Mouse (Mus musculus): ENCODE data around the gene Prss42. TPM values are rescaled to one million over a fixed set of nuclear protein-coding genes. Genes with fewer than 3 reads are reported as not detected.

Gene Prss42
- polyA plus RNA-seq (2015; fragmentation: Nextera tagmentation; extraction: Ambion mirVana), result not detected in 2 replicates

- Histone ChIP-seq H3K9ac (no peak within 1 kb of the TSS), H3K4me3 (no peak within 1 kb of the TSS), H3K27ac (no peak within 1 kb of the TSS), H3K4me1 (no peaks in the 10 kb centered on the region), H3K9me3 (no peaks in the 10 kb centered on the region), H3K36me3 (no peaks in the 10 kb centered on the region), H3K4me2 (replicated peaks) (no peak within 1 kb of the TSS), H3K27me3 (no peaks in the 10 kb centered on the region)
- WGBS, result 93% methylated on average over 14 of the region's 14 CpGs
- ATAC-seq (ENCODE audit: low FRiP score, low read depth), result no peak
These were observed at the start of gene Prss42 for GRCm38 (mm10) chr9:110797866-110798265. Gene Prss42 (plus strand): TSS chr9:110798166.

DNA sequence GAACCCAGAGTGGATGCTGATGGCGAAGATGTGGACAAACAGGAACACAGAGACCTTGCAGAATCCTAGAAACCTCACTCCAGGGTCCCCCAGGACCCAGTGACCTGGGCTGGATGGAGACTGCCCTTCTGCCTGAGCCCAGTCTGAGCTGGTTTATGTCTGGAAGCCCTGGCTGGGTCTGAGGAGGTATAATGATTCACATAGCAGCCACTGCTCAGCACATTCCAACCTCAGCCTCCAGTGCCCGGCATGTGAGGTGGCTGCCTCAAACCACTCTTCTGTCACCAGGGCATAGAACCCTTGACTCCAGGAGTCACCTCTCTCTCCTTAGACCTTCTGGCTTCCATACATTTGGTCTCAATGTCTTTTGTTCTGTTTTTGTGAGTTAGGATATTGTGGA lies 49.5 kb upstream of the Prss42 start:
- Histone ChIP-seq H3K27me3 (peaks cover 27% of the 10 kb centered on the region), H3K36me3 (no peaks in the 10 kb centered on the region), H3K4me3 (no peak overlapping the region), H3K9ac (no peak overlapping the region), H3K9me3 (no peaks in the 10 kb centered on the region), H3K4me1 (peaks cover 80% of the 10 kb centered on the region), H3K4me2 (replicated peaks) (no peak overlapping the region), H3K27ac (0 out of 2 replicates have a peak overlapping the region, but pooled peaks have one; percentile 48)
- no peak for ATAC-seq (ENCODE audit: low FRiP score, low read depth)
- WGBS, result 56% methylated on average over 2 of the region's 2 CpGs

- WGBS, result 8% methylated on average over 14 of the region's 14 CpGs
- Histone ChIP-seq H3K36me3 (no peaks in the 10 kb centered on the region), H3K27me3 (peaks cover 10% of the 10 kb centered on the region), H3K4me2 (replicated peaks) (peak overlapping the region; percentile 52), H3K4me1 (peaks cover 72% of the 10 kb centered on the region), H3K9ac (no peak overlapping the region), H3K4me3 (0 out of 2 replicates have a peak overlapping the region, but pooled peaks have one; percentile 8), H3K27ac (peak overlapping the region; percentile 72), H3K9me3 (no peaks in the 10 kb centered on the region)
- peak; percentile 82 for ATAC-seq (ENCODE audit: low FRiP score, low read depth)
These were observed 47.4 kb upstream of the Prss42 start for GRCm38 (mm10) chr9:110750404-110751187.

- 74% methylated on average over 5 of the region's 5 CpGs for WGBS
- no peak for ATAC-seq (ENCODE audit: low FRiP score, low read depth)
- peak overlapping the region; percentile 52 for H3K4me2 ChIP-seq (replicated peaks)
- H3K36me3 ChIP-seq, result no peaks in the 10 kb centered on the region
- H3K4me1 ChIP-seq, result peaks cover 63% of the 10 kb centered on the region
- peaks cover 7% of the 10 kb centered on the region; the same call in 1 of the 2 replicates for H3K27me3 ChIP-seq
- no peaks in the 10 kb centered on the region for H3K9me3 ChIP-seq
- H3K4me3 ChIP-seq, result no peak overlapping the region
- no peak overlapping the region for H3K9ac ChIP-seq
- peak overlapping the region; percentile 72 for H3K27ac ChIP-seq
These were observed 46.6 kb upstream of the Prss42 start for GRCm38 (mm10) chr9:110751412-110751811.

DNA sequence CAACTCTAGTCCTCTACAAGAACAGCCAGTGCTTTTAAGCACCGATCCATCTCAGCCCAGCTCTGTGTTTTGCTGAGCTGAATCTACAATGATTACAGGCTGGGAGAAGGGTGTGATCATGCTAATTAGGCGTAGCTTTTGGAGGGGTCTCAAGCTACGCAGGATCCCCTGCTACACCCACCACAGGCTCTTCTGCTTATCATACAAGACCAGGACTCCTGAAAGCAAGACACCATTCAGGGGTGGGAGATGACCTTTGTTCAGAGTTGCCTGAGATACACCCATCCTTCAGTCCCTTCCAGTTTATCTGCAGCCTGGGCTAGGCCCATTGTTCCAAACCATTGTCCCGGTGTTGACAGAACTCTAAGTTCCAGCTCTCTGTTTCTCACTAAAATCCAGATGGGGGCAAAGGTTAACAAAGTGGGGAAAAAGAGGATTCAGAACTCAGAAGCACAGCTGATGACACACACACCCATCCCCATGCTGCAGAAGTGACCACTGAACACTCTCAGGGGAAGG lies 45.0 kb upstream of the Prss42 start:
- 84% methylated on average over 4 of the region's 4 CpGs for WGBS
- no peak for ATAC-seq (ENCODE audit: low FRiP score, low read depth)

GRCm38 (mm10) chr9:110753773-110754172 lies 44.2 kb upstream of the Prss42 start:
- Histone ChIP-seq H3K9me3 (no peaks in the 10 kb centered on the region), H3K36me3 (no peaks in the 10 kb centered on the region), H3K4me1 (peaks cover 51% of the 10 kb centered on the region), H3K4me2 (replicated peaks) (no peak overlapping the region), H3K9ac (no peak overlapping the region), H3K27me3 (0 out of 2 replicates have a peak, but pooled peaks cover 7% of the 10 kb centered on the region), H3K27ac (no peak overlapping the region), H3K4me3 (no peak overlapping the region)
- no peak for ATAC-seq (ENCODE audit: low FRiP score, low read depth)
- 86% methylated on average over 4 of the region's 4 CpGs for WGBS

More for the DNA sequence above, 45.0 kb upstream of the Prss42 start:
- H3K36me3 ChIP-seq, result no peaks in the 10 kb centered on the region
- H3K27ac ChIP-seq, result no peak overlapping the region
- no peaks in the 10 kb centered on the region for H3K9me3 ChIP-seq
- H3K4me2 ChIP-seq (replicated peaks), result no peak overlapping the region
- H3K4me3 ChIP-seq, result no peak overlapping the region
- H3K27me3 ChIP-seq, result peaks cover 7% of the 10 kb centered on the region; the same call in 1 of the 2 replicates
- H3K4me1 ChIP-seq, result peaks cover 51% of the 10 kb centered on the region
- H3K9ac ChIP-seq, result no peak overlapping the region

DNA sequence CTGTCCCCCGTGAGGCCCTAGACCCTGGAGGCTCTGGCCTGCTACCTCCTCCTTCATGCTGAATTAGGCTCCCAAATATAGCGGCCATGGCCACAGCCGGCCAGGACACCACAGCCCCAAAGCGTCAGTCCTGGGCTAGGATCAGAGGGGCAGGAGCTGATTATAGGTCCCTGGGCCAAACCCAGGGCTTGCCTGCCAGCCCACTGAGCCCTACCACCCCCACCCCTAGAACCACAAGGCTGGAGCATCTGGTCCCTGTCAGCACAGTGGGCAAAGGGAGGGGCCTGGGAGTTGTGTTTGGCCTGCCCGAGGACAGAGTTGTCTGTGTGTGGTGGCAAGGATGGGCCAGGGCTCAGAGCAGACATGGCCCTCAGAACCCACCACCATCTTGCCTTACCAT lies 40.1 kb upstream of the Prss42 start:
- no peaks in the 10 kb centered on the region for H3K27me3 ChIP-seq
- H3K9ac ChIP-seq, result no peak overlapping the region
- no peaks in the 10 kb centered on the region for H3K9me3 ChIP-seq
- H3K4me3 ChIP-seq, result no peak overlapping the region
- ATAC-seq (ENCODE audit: low FRiP score, low read depth), result no peak
- no peak overlapping the region for H3K27ac ChIP-seq
- no peaks in the 10 kb centered on the region for H3K36me3 ChIP-seq
- 79% methylated on average over 5 of the region's 5 CpGs for WGBS
- H3K4me1 ChIP-seq, result peaks cover 40% of the 10 kb centered on the region
- H3K4me2 ChIP-seq (replicated peaks), result no peak overlapping the region

DNA sequence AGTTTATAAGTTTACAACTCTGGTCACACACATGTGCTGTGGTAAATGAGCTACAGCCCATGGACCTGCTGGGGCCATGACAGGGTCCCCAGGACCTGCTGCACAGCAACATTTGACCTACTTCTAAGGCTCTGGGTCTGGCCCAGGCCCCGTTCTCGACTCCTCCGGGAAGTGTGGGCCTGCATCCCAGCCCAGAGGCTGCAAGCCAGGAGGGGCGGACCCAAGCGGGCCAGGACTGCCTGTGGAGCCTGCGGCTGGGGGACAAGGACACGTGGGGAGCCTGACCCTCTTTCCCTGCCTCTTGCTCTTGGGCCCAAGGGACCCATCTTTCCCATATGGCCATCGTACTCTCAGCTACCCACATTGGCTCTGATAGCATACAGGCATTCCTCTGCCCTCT lies 39.4 kb upstream of the Prss42 start:
- Histone ChIP-seq H3K4me2 (replicated peaks) (no peak overlapping the region), H3K36me3 (no peaks in the 10 kb centered on the region), H3K9me3 (no peaks in the 10 kb centered on the region), H3K27ac (no peak overlapping the region), H3K4me1 (peaks cover 41% of the 10 kb centered on the region), H3K9ac (no peak overlapping the region), H3K27me3 (no peaks in the 10 kb centered on the region), H3K4me3 (no peak overlapping the region)
- 61% methylated on average over 8 of the region's 8 CpGs for WGBS
- ATAC-seq (ENCODE audit: low FRiP score, low read depth), result no peak

DNA sequence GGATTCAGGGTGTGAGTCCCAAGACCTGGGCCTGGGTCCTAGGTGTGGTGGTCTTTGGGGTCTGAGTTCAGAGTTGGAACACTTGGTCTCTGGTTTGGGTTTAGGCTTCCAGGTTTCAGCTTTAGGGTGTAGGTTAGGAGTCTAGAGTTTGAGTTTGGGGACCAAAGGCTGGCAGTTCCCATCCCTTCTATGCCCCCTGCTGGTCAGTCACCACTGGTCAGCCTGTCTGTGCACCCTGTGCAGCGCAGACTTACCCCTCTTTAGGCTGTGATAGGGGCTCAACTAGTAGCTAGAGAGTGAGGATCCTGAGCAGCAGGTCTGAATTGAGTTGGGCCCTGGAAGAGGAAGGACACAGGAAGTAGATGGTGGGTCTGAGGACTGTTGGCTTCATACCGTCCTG lies 38.7 kb upstream of the Prss42 start:
- H3K4me2 ChIP-seq (replicated peaks), result no peak overlapping the region
- no peaks in the 10 kb centered on the region for H3K27me3 ChIP-seq
- peak; percentile 45; the same call in 1 of the 2 replicates for ATAC-seq (ENCODE audit: low FRiP score, low read depth)
- no peaks in the 10 kb centered on the region for H3K36me3 ChIP-seq
- H3K9me3 ChIP-seq, result no peaks in the 10 kb centered on the region
- H3K9ac ChIP-seq, result no peak overlapping the region
- H3K27ac ChIP-seq, result no peak overlapping the region
- 37% methylated on average over 2 of the region's 2 CpGs for WGBS
- H3K4me3 ChIP-seq, result no peak overlapping the region
- peaks cover 38% of the 10 kb centered on the region for H3K4me1 ChIP-seq

DNA sequence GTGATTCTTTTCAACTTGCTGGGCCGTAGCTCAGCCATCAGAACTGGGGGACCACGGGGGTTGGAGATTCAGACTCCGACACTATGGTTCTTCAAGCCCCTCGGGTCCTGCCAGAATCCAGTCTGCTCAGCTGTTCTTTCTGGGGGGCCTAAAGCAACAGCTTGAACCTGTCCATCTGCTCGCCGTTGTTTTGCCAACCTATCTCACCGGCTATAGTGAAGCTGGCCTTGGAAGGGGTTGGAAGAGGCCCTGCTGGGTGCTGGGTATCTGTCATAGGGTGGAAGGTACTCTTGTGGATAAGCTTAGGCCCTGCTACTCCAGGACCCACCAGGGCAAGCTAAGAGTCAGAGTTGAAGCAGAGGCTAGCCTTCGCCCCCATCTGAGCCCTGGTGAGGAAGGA lies 37.1 kb upstream of the Prss42 start:
- no peak overlapping the region for H3K4me2 ChIP-seq (replicated peaks)
- no peak overlapping the region for H3K4me3 ChIP-seq
- peak overlapping the region; percentile 58; the same call in 1 of the 2 replicates for H3K27ac ChIP-seq
- no peak for ATAC-seq (ENCODE audit: low FRiP score, low read depth)
- 83% methylated on average over 8 of the region's 8 CpGs for WGBS
- H3K4me1 ChIP-seq, result peaks cover 44% of the 10 kb centered on the region
- no peaks in the 10 kb centered on the region for H3K36me3 ChIP-seq
- H3K27me3 ChIP-seq, result 0 out of 2 replicates have a peak, but pooled peaks cover 3% of the 10 kb centered on the region
- H3K9me3 ChIP-seq, result no peaks in the 10 kb centered on the region
- no peak overlapping the region for H3K9ac ChIP-seq

GRCm38 (mm10) chr9:110762763-110763162 lies 35.2 kb upstream of the Prss42 start:
- Histone ChIP-seq H3K27ac (no peak overlapping the region), H3K9me3 (no peaks in the 10 kb centered on the region), H3K9ac (no peak overlapping the region), H3K4me2 (replicated peaks) (no peak overlapping the region), H3K27me3 (0 out of 2 replicates have a peak, but pooled peaks cover 3% of the 10 kb centered on the region), H3K36me3 (no peaks in the 10 kb centered on the region), H3K4me1 (peaks cover 45% of the 10 kb centered on the region), H3K4me3 (no peak overlapping the region)
- ATAC-seq (ENCODE audit: low FRiP score, low read depth), result no peak
- WGBS, result 81% methylated on average over 10 of the region's 10 CpGs

DNA sequence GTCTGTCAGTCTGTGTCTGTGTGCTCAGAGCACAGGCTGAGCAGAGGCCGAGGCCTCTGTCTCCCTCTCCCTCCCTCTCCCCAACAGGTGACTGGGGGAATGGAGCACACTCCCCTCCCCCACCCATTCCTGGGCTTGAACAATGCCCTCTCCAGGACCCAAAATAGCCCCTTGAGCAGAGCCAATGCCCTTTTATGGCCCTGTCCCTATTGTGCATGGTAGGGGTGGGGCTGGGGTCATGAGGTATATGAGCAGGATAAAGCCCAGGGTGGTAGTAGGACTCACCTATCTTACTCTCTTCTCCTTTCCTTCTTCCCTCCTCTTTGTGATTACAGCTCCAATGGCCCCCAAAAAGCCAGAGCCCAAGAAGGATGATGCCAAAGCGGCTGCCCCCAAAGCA lies 34.6 kb upstream of the Prss42 start:
- Histone ChIP-seq H3K27me3 (0 out of 2 replicates have a peak, but pooled peaks cover 3% of the 10 kb centered on the region), H3K4me1 (peaks cover 40% of the 10 kb centered on the region), H3K9me3 (no peaks in the 10 kb centered on the region), H3K4me2 (replicated peaks) (no peak overlapping the region), H3K4me3 (no peak overlapping the region), H3K27ac (no peak overlapping the region), H3K9ac (no peak overlapping the region), H3K36me3 (no peaks in the 10 kb centered on the region)
- 60% methylated on average over 2 of the region's 2 CpGs for WGBS
- no peak for ATAC-seq (ENCODE audit: low FRiP score, low read depth)

Measured in limb, embryonic 13.5 days (tissue).